ENCODE assay signal across 26 mouse cellular contexts in the genomic region with DNA sequence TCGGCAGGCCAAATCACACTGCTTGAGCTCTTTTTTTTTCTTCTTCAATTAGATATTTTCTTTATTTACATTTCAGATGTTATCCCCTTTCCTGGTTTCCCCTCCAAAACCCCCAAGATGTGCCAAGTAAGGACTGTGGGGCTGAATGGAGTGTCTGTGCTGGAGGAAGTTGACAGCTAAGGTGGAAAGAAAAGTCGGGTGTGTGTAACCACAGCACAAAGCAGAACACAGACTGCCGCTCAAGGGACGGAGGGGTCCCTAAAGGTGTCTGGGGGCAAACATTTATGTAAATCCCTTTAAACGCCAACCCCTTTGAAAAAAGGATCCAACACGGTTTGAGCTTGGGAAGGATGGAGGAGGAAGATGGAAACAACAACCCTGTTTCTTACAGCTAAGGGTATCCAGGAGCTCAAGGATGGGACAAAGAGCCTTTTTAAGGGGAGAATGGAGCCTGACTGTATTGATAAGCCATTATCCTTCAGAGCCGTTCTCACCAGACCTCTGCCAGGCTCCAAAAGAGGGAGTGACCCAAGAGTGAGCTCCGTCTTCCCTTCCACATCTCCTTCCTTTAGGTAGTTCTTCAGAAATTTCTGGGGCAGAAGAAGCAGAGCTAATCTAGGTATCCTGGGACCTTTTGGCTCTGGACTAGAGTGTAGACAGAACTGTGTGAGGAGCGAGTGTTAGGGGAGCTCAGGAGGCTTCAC. TPM values are rescaled to one million over a fixed set of nuclear protein-coding genes. Genes with fewer than 3 reads are reported as not detected.
A peak's percentile ranks its signal among the peaks of the same experiment; 100 is the strongest.
DNase-seq lines count a peak whose midpoint lies in the region; ATAC-seq and TF ChIP-seq lines count a peak whose summit lies in the region.
"Had no signal": no experiment of that assay in that cellular context is flagged by ENCODE, and none has a peak within 500 bp of the region (broad histone marks: within the 10 kb centered on the region; RNA-seq: fewer than 3 reads in every experiment).

No protein-coding gene starts in this region.

- TF ChIP-seq EP300 in lung, postnatal 0 days (IDR thresholded peaks at IDR 0.05), result no peak

- H3K36me3 ChIP-seq in liver, embryonic 13.5 days, result no peaks in the 10 kb centered on the region
- no peaks in the 10 kb centered on the region for H3K36me3 ChIP-seq in lung, postnatal 0 days (ENCODE audit: insufficient read depth, low read length)
- no peaks in the 10 kb centered on the region for H3K36me3 ChIP-seq in forebrain, embryonic 14.5 days (ENCODE audit: control insufficient read depth, insufficient read depth, low read length)
- H3K36me3 ChIP-seq: embryonic facial prominence, embryonic 10.5 days; limb, embryonic 12.5 days; lung, embryonic 15.5 days; neural tube, embryonic 13.5 days had no signal

- WGBS in liver, embryonic 13.5 days (ENCODE audit: insufficient replicate concordance), result 30% methylated on average over 9 of the region's 9 CpGs
- 64% methylated on average over 8 of the region's 9 CpGs for WGBS in lung, postnatal 0 days
- 80% methylated on average over 9 of the region's 9 CpGs for WGBS in forebrain, embryonic 14.5 days

- H3K4me3 ChIP-seq in liver, embryonic 13.5 days (replicated peaks), result no peak overlapping the region
- H3K4me3 ChIP-seq in lung, postnatal 0 days (ENCODE audit: low read depth, low read length), result no peak overlapping the region
- no peak overlapping the region for H3K4me3 ChIP-seq in forebrain, embryonic 14.5 days (ENCODE audit: low read depth, low read length)
- H3K4me3 ChIP-seq: embryonic facial prominence, embryonic 10.5 days; erythroblast, embryonic 14.5 days; left cerebral cortex, adult 2 months; limb, embryonic 12.5 days; lung, embryonic 15.5 days; megakaryocyte, embryonic 14.5 days; neural tube, embryonic 13.5 days had no signal

- no peak overlapping the region; the same call in 1 of the 2 replicates for H3K9ac ChIP-seq in liver, embryonic 13.5 days
- H3K9ac ChIP-seq in lung, postnatal 0 days (replicated peaks; ENCODE audit: low read depth), result no peak overlapping the region
- no peak overlapping the region for H3K9ac ChIP-seq in forebrain, embryonic 14.5 days (ENCODE audit: low read length)
- H3K9ac ChIP-seq: forebrain, postnatal 0 days; limb, embryonic 12.5 days; lung, embryonic 15.5 days; neural tube, embryonic 13.5 days had no signal

- H3K9me3 ChIP-seq in liver, embryonic 13.5 days (replicated peaks), result no peaks in the 10 kb centered on the region
- no peaks in the 10 kb centered on the region for H3K9me3 ChIP-seq in lung, postnatal 0 days (ENCODE audit: low read length)
- no peaks in the 10 kb centered on the region for H3K9me3 ChIP-seq in forebrain, embryonic 14.5 days (replicated peaks; ENCODE audit: control insufficient read depth, low read length)
- H3K9me3 ChIP-seq: embryonic facial prominence, embryonic 10.5 days; limb, embryonic 12.5 days; lung, embryonic 15.5 days; megakaryocyte, embryonic 14.5 days; neural tube, embryonic 13.5 days had no signal

- no peak for TF ChIP-seq CTCF in lung, postnatal 0 days (IDR thresholded peaks at IDR 0.05)

- peak overlapping the region; percentile 51 for H3K4me2 ChIP-seq in liver, embryonic 13.5 days
- no peak overlapping the region for H3K4me2 ChIP-seq in lung, postnatal 0 days (replicated peaks; ENCODE audit: low read depth, low read length)
- H3K4me2 ChIP-seq in forebrain, embryonic 14.5 days (ENCODE audit: low read length), result no peak overlapping the region
- H3K4me2 ChIP-seq: limb, embryonic 12.5 days; lung, embryonic 15.5 days; neural tube, embryonic 13.5 days had no signal

- peak; percentile 8 for DNase-seq in MEL-GATA-1-ER (ENCODE audit: extremely low read depth, low read depth)
- DNase-seq in liver, embryonic 13.5 days, result peak; percentile 7
- peak; percentile 3 for DNase-seq in naive thymus-derived CD4-positive, alpha-beta T cell, adult 2 months (ENCODE audit: low read depth)
- DNase-seq in lung, postnatal 0 days (ENCODE audit: low spot score), result no peak
- DNase-seq in forebrain, embryonic 14.5 days (ENCODE audit: low spot score), result no peak
- DNase-seq in ovary, adult 18-20 months (ENCODE audit: low spot score), result no peak
- DNase-seq: adrenal gland, adult 8-10 months; cerebellum, adult 11-12 months; cerebellum, postnatal 36 days; forebrain, postnatal 0 days; heart, adult 11 months; thymus, postnatal 14 days had no signal

- ATAC-seq in hematopoietic stem cell, adult 5-6 weeks (replicated peaks in 1 of 2; ENCODE audit: insufficient read depth in 1 of 2, low FRiP score in 2 of 2, low TSS enrichment in 1 of 2, low read depth in 1 of 2, poor library complexity in 2 of 2, severe bottlenecking in 2 of 2), result peak; percentile 9 to 68; a peak in 2 of 4 replicates
- ATAC-seq in liver, embryonic 13.5 days (ENCODE audit: low read depth), result peak; percentile 79
- no peak for ATAC-seq in lung, postnatal 0 days
- ATAC-seq in forebrain, embryonic 14.5 days, result no peak
- ATAC-seq: forebrain, postnatal 0 days had no signal

- H3K4me1 ChIP-seq in liver, embryonic 13.5 days (replicated peaks), result peaks cover 32% of the 10 kb centered on the region
- H3K4me1 ChIP-seq in lung, postnatal 0 days (ENCODE audit: insufficient read depth, low read depth, low read length), result no peaks in the 10 kb centered on the region
- H3K4me1 ChIP-seq in forebrain, embryonic 14.5 days (ENCODE audit: control insufficient read depth, insufficient read depth, low read length), result no peaks in the 10 kb centered on the region
- H3K4me1 ChIP-seq: embryonic facial prominence, embryonic 10.5 days; limb, embryonic 12.5 days; lung, embryonic 15.5 days; neural tube, embryonic 13.5 days had no signal

- peak overlapping the region; percentile 77 for H3K27ac ChIP-seq in liver, embryonic 13.5 days
- H3K27ac ChIP-seq in lung, postnatal 0 days (ENCODE audit: low read length), result no peak overlapping the region
- no peak overlapping the region for H3K27ac ChIP-seq in forebrain, embryonic 14.5 days (ENCODE audit: low read depth, low read length)
- H3K27ac ChIP-seq: embryonic facial prominence, embryonic 10.5 days; left cerebral cortex, adult 2 months; limb, embryonic 12.5 days; lung, embryonic 15.5 days; neural tube, embryonic 13.5 days had no signal

- no peaks in the 10 kb centered on the region for H3K27me3 ChIP-seq in liver, embryonic 13.5 days
- H3K27me3 ChIP-seq in lung, postnatal 0 days (replicated peaks; ENCODE audit: insufficient read depth, low read length), result no peaks in the 10 kb centered on the region
- H3K27me3 ChIP-seq in forebrain, embryonic 14.5 days (replicated peaks; ENCODE audit: control insufficient read depth, insufficient read depth, low read length), result no peaks in the 10 kb centered on the region
- H3K27me3 ChIP-seq: lung, embryonic 15.5 days had no signal

RNA-seq across cellular contexts. Expression of a gene that starts 12.8 kb away (rescaled TPM):
- total RNA-seq in hematopoietic stem cell, adult 5-6 weeks (2017), result not detected in 2 replicates
- 0.25 and 0.32 TPM in 2 replicates for polyA plus RNA-seq in liver, embryonic 13.5 days (2015; fragmentation: Nextera tagmentation; extraction: Ambion mirVana)
- 0.86 and 1.3 TPM in 2 replicates for polyA plus RNA-seq in lung, postnatal 0 days (2015; fragmentation: Nextera tagmentation; extraction: Ambion mirVana)
- 0.56 and 0.61 TPM in 2 replicates for polyA plus RNA-seq in forebrain, embryonic 14.5 days (2014; fragmentation: Nextera tagmentation; extraction: Ambion mirVana)
- polyA plus RNA-seq: erythroblast, embryonic 14.5 days; heart, embryonic 14.5 days; limb, embryonic 12.5 days had no signal

RNA-seq across cellular contexts. Expression of a gene that starts 31.3 kb away (rescaled TPM):
- total RNA-seq in hematopoietic stem cell, adult 5-6 weeks (2017), result not detected in 2 replicates
- not detected in 2 replicates for polyA plus RNA-seq in liver, embryonic 13.5 days (2015; fragmentation: Nextera tagmentation; extraction: Ambion mirVana)
- not detected in 2 replicates for polyA plus RNA-seq in lung, postnatal 0 days (2015; fragmentation: Nextera tagmentation; extraction: Ambion mirVana)
- polyA plus RNA-seq in forebrain, embryonic 14.5 days (2014; fragmentation: Nextera tagmentation; extraction: Ambion mirVana), result not detected in 2 replicates
- total RNA-seq: adrenal gland, adult 8-10 months; forebrain, postnatal 0 days; gastrocnemius, adult 18-20 months; layer of hippocampus, adult 8-10 months; left cerebral cortex, adult 2 months had no signal
- polyA plus RNA-seq: erythroblast, embryonic 14.5 days; forebrain, postnatal 0 days; heart, embryonic 14.5 days; hindbrain, embryonic 11.5 days; intestine, embryonic 14.5 days; limb, embryonic 12.5 days; lung, embryonic 15.5 days; neural tube, embryonic 13.5 days; spleen, adult 2 months had no signal

RNA-seq across cellular contexts. Expression of a gene that starts 58.0 kb away (rescaled TPM):
- total RNA-seq in hematopoietic stem cell, adult 5-6 weeks (2017), result 3.6 and 6.9 TPM in 2 replicates
- 11.3 and 15.0 TPM in 2 replicates for polyA plus RNA-seq in liver, embryonic 13.5 days (2015; fragmentation: Nextera tagmentation; extraction: Ambion mirVana)
- polyA plus RNA-seq in lung, postnatal 0 days (2015; fragmentation: Nextera tagmentation; extraction: Ambion mirVana), result 5.0 and 6.4 TPM in 2 replicates
- 2.0 and 3.1 TPM in 2 replicates for polyA plus RNA-seq in forebrain, embryonic 14.5 days (2014; fragmentation: Nextera tagmentation; extraction: Ambion mirVana)

Comparison
In these comparisons a context has a peak if more than half of its experiments do, and no peak if none do; other contexts are left out.
1. DNase-seq: peak in MEL-GATA-1-ER (single experiment), liver, embryonic 13.5 days (single experiment) and naive thymus-derived CD4-positive, alpha-beta T cell, adult 2 months (single experiment); none in lung, postnatal 0 days (single experiment), forebrain, embryonic 14.5 days (single experiment) and ovary, adult 18-20 months (single experiment).
2. ATAC-seq: peak in hematopoietic stem cell, adult 5-6 weeks (2 of 2) and liver, embryonic 13.5 days (single experiment); none in lung, postnatal 0 days (single experiment) and forebrain, embryonic 14.5 days (single experiment).